Mouse (Mus musculus) ES-E14 (cell line): ENCODE results near the gene Tanc2.

Experiments used
- HCFC1 ChIP-seq: IDR thresholded peaks from 2 replicates; pipeline ENCODE4 v1.6.1; 2012; ENCODE audit warnings: low read length, inconsistent platforms, borderline replicate concordance; ENCODE audit not compliant: insufficient read depth
- MAFK ChIP-seq: IDR thresholded peaks from 2 replicates; pipeline ENCODE4 v1.6.1; 2014; ENCODE audit warnings: mild to moderate bottlenecking, low read depth, low read length, inconsistent platforms; ENCODE audit not compliant: insufficient read depth

DNA sequence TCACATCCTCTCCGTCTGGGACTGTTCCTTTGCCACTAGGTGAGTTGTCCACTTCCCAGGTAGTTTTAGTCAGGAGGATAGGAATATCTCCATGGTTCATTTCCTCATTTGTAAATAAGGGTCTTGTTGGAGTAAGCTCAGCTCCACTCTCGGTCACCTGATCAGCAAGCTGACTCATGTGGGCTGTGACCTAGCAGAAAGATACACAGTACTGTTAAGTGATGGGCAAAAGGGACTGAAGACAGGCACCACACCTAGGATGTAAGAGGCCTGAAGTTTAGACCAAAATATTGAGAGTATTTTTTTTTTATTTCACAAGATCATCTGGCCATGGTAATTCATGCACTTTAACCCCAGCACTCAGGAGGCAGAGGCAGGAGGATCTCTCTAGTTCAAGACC is 331.1 kb downstream of the Tanc2 start:
- TF ChIP-seq MAFK (no peak), HCFC1 (no peak)
